ENCODE assay signal across 8 mouse cellular contexts in the genomic region with DNA sequence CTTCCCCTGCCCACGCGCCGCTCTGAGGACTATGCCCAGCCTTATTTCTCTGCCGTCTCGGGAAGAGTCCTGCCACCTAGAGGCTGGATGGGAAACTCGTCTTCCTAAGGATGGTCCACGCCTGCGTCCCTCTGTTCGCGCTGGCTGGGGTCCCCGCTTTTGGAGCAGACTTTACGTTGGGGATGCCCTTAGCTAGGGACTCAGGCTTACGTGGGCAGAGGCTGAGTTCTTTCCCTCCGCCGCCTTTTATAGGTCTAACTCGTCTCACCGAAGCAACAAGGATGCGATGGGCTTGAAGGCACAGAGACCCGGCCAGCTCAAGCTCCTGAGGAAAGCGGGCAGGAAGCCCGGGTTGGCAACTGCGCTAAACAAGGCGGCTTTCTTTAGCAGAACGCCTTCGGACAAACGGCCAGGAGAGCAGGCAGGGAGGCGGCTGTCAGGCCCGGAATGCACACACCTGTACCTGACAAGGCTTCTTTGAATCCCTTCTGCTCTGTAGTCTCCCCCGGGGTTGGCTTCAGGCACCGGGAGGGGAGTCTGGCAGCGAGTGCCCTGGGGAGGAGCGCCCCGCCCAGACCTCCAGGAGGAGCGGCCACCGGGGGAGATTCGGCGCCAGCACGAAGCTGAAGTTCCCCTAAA. TPM values are rescaled to one million over a fixed set of nuclear protein-coding genes. Genes with fewer than 3 reads are reported as not detected.
DNase-seq lines count a peak whose midpoint lies in the region; ATAC-seq lines count a peak whose summit lies in the region.

No protein-coding gene starts in this region.

- H3K9me3 ChIP-seq in heart, embryonic 16.5 days (replicated peaks; ENCODE audit: control insufficient read depth, low read length), result 0 out of 2 replicates have a peak, but pooled peaks cover 3% of the 10 kb centered on the region
- 0 out of 2 replicates have a peak, but pooled peaks cover 3% of the 10 kb centered on the region for H3K9me3 ChIP-seq in liver, embryonic 13.5 days (replicated peaks)

- peak overlapping the region; percentile 74 for H3K4me2 ChIP-seq in heart, embryonic 16.5 days (ENCODE audit: low read depth, low read length)
- H3K4me2 ChIP-seq in liver, embryonic 13.5 days, result peak overlapping the region; percentile 64

- 0 out of 2 replicates have a peak, but pooled peaks cover 6% of the 10 kb centered on the region for H3K27me3 ChIP-seq in heart, embryonic 16.5 days (ENCODE audit: control insufficient read depth, insufficient read depth, low read length)
- peaks cover 28% of the 10 kb centered on the region for H3K27me3 ChIP-seq in liver, embryonic 13.5 days

- no peak overlapping the region for H3K27ac ChIP-seq in heart, embryonic 16.5 days (ENCODE audit: low read length)
- H3K27ac ChIP-seq in liver, embryonic 13.5 days, result no peak overlapping the region

- under 1% methylated on average over 38 of the region's 38 CpGs for WGBS in heart, embryonic 16.5 days
- WGBS in liver, embryonic 13.5 days (ENCODE audit: insufficient replicate concordance), result under 1% methylated on average over 37 of the region's 38 CpGs

- no peaks in the 10 kb centered on the region for H3K36me3 ChIP-seq in heart, embryonic 16.5 days (ENCODE audit: control insufficient read depth, insufficient read depth)
- H3K36me3 ChIP-seq in liver, embryonic 13.5 days, result no peaks in the 10 kb centered on the region

- H3K4me3 ChIP-seq in heart, embryonic 16.5 days (ENCODE audit: low read length), result peak overlapping the region; percentile 52
- H3K4me3 ChIP-seq in liver, embryonic 13.5 days (replicated peaks), result peak overlapping the region; percentile 43

- H3K9ac ChIP-seq in heart, embryonic 16.5 days (ENCODE audit: low read length), result peak overlapping the region; percentile 18; the same call in 1 of the 2 replicates
- H3K9ac ChIP-seq in liver, embryonic 13.5 days, result 0 out of 2 replicates have a peak overlapping the region, but pooled peaks have one; percentile 22

- no peak for ATAC-seq in CD4-positive, CD25-positive, alpha-beta regulatory T cell, adult 4 months
- ATAC-seq in heart, embryonic 16.5 days (replicated peaks; ENCODE audit: extremely low read depth, insufficient read depth, low FRiP score), result no peak; the same call in 1 of the 2 replicates
- no peak for ATAC-seq in liver, embryonic 13.5 days (ENCODE audit: low read depth)

- peak; percentile 42 for DNase-seq in CD4-positive, CD25-positive, alpha-beta regulatory T cell, adult 2 months (ENCODE audit: low read depth, low spot score)
- DNase-seq in embryo, embryonic 9.5 days (ENCODE audit: extremely low spot score), result peak; percentile 78
- peak; percentile 29 to 62 for DNase-seq in kidney, postnatal 36 days
- no peak for DNase-seq in liver, embryonic 13.5 days
- DNase-seq in neural tube, embryonic 10.5 days (ENCODE audit: extremely low spot score, low spot score), result peak; percentile 81
- DNase-seq in thymus, adult 18-20 months, result peak; percentile 3 to 5

- H3K4me1 ChIP-seq in heart, embryonic 16.5 days (ENCODE audit: control insufficient read depth, insufficient read depth, low read length), result peaks cover 3% of the 10 kb centered on the region; the same call in 1 of the 2 replicates
- no peaks in the 10 kb centered on the region; the same call in 1 of the 2 replicates for H3K4me1 ChIP-seq in liver, embryonic 13.5 days (replicated peaks)

RNA-seq across cellular contexts. Expression of gene Foxi3, which starts 56.6 kb away (rescaled TPM):
- polyA plus RNA-seq in CD4-positive, CD25-positive, alpha-beta regulatory T cell, adult 4 months (2017; shearing (Covaris generic)), result not detected
- polyA plus RNA-seq in heart, embryonic 16.5 days (2015; fragmentation: Nextera tagmentation; extraction: Ambion mirVana), result not detected in 2 replicates
- polyA plus RNA-seq in liver, embryonic 13.5 days (2015; fragmentation: Nextera tagmentation; extraction: Ambion mirVana), result not detected in 2 replicates
